Mouse (Mus musculus): ENCODE measurements around the gene Gm28230. TPM values are rescaled to one million over a fixed set of nuclear protein-coding genes. Genes with fewer than 3 reads are reported as not detected.

Gene Gm28230
- polyA plus RNA-seq, 1 experiment from 2014 or later, result not detected

- Histone ChIP-seq H3K4me2 (ENCODE audit: low read length) (no peak overlapping the region), H3K4me3 (ENCODE audit: low read depth, low read length) (no peak overlapping the region), H3K36me3 (ENCODE audit: control insufficient read depth, insufficient read depth, low read length) (no peaks in the 10 kb centered on the region), H3K9me3 (replicated peaks; ENCODE audit: control insufficient read depth, low read length) (no peaks in the 10 kb centered on the region), H3K27ac (ENCODE audit: low read depth, low read length) (no peak overlapping the region), H3K9ac (ENCODE audit: low read length) (no peak overlapping the region), H3K4me1 (ENCODE audit: control insufficient read depth, insufficient read depth, low read length) (no peaks in the 10 kb centered on the region), H3K27me3 (replicated peaks; ENCODE audit: control insufficient read depth, insufficient read depth, low read length) (no peaks in the 10 kb centered on the region)
- DNase-seq (ENCODE audit: low spot score) (peak; percentile 7), ATAC-seq (no peak)
- 52% methylated on average over 7 of the region's 7 CpGs for WGBS
Measured at GRCm38 (mm10) chr2:74795531-74795930, 69.0 kb downstream of the Gm28230 start.

MicroRNAs within 50 kb of the gene (microRNA counts, 519-probe panel; counts per million panel counts)
- microRNA mmu-miR-10b, result not detected

Small RNA genes within 50 kb of the gene (microRNA-seq; reads per million reads assigned to microRNA genes)
- gene Gm44463 (not detected), gene Mir10b (268 reads per million, percentile 70 among the genes with 10 or more reads in this experiment)

Other genes starting within 250 kb of the Gm28230 start
- 33.3 and 48.8 TPM in 2 replicates for gene Lnpk, start 147.3 kb upstream of the Gm28230 start, polyA plus RNA-seq (2014; fragmentation: Nextera tagmentation; extraction: Ambion mirVana)
- gene Evx2, start 67.2 kb upstream of the Gm28230 start, polyA plus RNA-seq (2014; fragmentation: Nextera tagmentation; extraction: Ambion mirVana), result not detected in 2 replicates
- gene Hoxd13, start 58.4 kb upstream of the Gm28230 start, polyA plus RNA-seq (2014; fragmentation: Nextera tagmentation; extraction: Ambion mirVana), result not detected in 2 replicates
- gene Hoxd12, start 51.7 kb upstream of the Gm28230 start, polyA plus RNA-seq (2014; fragmentation: Nextera tagmentation; extraction: Ambion mirVana), result not detected in 2 replicates
- gene Hoxd11, start 47.2 kb upstream of the Gm28230 start, polyA plus RNA-seq (2014; fragmentation: Nextera tagmentation; extraction: Ambion mirVana), result not detected in 2 replicates
- gene Hoxd10, start 34.8 kb upstream of the Gm28230 start, polyA plus RNA-seq (2014; fragmentation: Nextera tagmentation; extraction: Ambion mirVana), result not detected in 2 replicates
- not detected in 2 replicates for gene Hoxd9, start 29.0 kb upstream of the Gm28230 start, polyA plus RNA-seq (2014; fragmentation: Nextera tagmentation; extraction: Ambion mirVana)
- 0.09 TPM in 1 of 2 replicates, not detected in the other for gene Hoxd8, start 22.1 kb upstream of the Gm28230 start, polyA plus RNA-seq (2014; fragmentation: Nextera tagmentation; extraction: Ambion mirVana)
- not detected in 2 replicates for gene Hoxd3, start 14.8 kb upstream of the Gm28230 start, polyA plus RNA-seq (2014; fragmentation: Nextera tagmentation; extraction: Ambion mirVana)
- not detected in 2 replicates for gene Hoxd4, start 14.8 kb upstream of the Gm28230 start, polyA plus RNA-seq (2014; fragmentation: Nextera tagmentation; extraction: Ambion mirVana)
- not detected in 2 replicates for gene Hoxd1, start 36.3 kb downstream of the Gm28230 start, polyA plus RNA-seq (2014; fragmentation: Nextera tagmentation; extraction: Ambion mirVana)
- gene Mtx2, start 99.1 kb downstream of the Gm28230 start, polyA plus RNA-seq (2014; fragmentation: Nextera tagmentation; extraction: Ambion mirVana), result 161 and 168 TPM in 2 replicates

Measured in forebrain, embryonic 14.5 days (tissue).